Mouse (Mus musculus): ENCODE results near the gene Vps13d. TPM values are rescaled to one million over a fixed set of nuclear protein-coding genes. Genes with fewer than 3 reads are reported as not detected.
A peak's percentile ranks its signal among the peaks of the same experiment; 100 is the strongest.

Gene Vps13d
- polyA plus RNA-seq, 1 experiment from 2014 or later: 11.6 TPM

DNA sequence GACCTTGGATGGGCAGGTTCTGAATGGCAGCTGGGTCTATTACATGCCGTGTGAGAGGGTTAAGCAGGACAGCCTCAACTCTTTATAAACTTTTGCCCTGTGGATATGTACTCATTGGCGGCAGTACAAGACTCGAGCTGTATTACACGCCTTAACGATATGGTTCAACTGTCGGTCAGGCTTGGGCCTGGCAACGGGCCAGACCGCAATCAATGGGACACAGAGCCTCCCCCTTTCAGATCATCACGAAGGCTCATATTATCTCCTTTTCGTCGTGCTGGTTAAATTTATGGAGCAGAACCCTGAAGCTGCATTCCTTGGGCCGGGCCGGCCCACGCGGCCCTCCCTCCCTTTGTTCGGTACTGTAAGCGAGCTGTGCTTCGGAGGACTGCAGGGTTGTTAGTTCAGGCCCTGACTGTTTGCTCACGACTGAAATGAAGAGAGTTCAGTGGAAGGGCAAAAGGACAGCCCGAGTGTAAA is 194.9 kb downstream of the Vps13d start:
- Histone ChIP-seq H3K4me2 (no peak overlapping the region), H3K9me3 (no peaks in the 10 kb centered on the region), H3K4me3 (replicated peaks) (no peak overlapping the region), H3K27me3 (no peaks in the 10 kb centered on the region), H3K9ac (replicated peaks) (0 out of 2 replicates have a peak overlapping the region, but pooled peaks have one; percentile 4), H3K36me3 (peaks cover 5% of the 10 kb centered on the region; the same call in 1 of the 2 replicates), H3K4me1 (replicated peaks) (peaks cover 35% of the 10 kb centered on the region), H3K27ac (peak overlapping the region; percentile 85)
- peak; percentile 93 for ATAC-seq (ENCODE audit: insufficient number of reproducible peaks, insufficient read depth, low FRiP score, low TSS enrichment, low read depth)
- WGBS: 27% methylated on average over 20 of the region's 20 CpGs

DNA sequence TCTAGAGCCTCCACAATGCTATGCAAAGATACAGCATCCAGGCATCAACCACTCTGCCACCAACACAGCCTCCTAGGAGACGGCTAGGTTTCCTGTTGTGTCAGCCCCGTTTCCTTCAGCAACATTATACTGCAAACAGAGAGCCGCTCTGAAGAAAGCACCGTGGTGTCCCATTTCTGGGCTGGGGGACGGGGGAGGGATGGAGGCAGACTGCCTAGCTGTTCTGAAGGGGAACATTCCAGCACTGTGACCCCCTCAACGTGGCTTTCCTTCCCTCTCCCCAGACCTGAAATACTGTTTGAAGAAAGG is 195.3 kb downstream of the Vps13d start:
- peaks cover 5% of the 10 kb centered on the region; the same call in 1 of the 2 replicates for H3K36me3 ChIP-seq
- H3K9me3 ChIP-seq: no peaks in the 10 kb centered on the region
- no peak overlapping the region for H3K4me3 ChIP-seq (replicated peaks)
- H3K27ac ChIP-seq: peak overlapping the region; percentile 85
- no peaks in the 10 kb centered on the region for H3K27me3 ChIP-seq
- ATAC-seq (ENCODE audit: insufficient number of reproducible peaks, insufficient read depth, low FRiP score, low TSS enrichment, low read depth): peak; percentile 10; the same call in 1 of the 2 replicates
- WGBS: 24% methylated on average over 6 of the region's 6 CpGs
- peaks cover 35% of the 10 kb centered on the region for H3K4me1 ChIP-seq (replicated peaks)
- no peak overlapping the region for H3K4me2 ChIP-seq
- 0 out of 2 replicates have a peak overlapping the region, but pooled peaks have one; percentile 4 for H3K9ac ChIP-seq (replicated peaks)

DNA sequence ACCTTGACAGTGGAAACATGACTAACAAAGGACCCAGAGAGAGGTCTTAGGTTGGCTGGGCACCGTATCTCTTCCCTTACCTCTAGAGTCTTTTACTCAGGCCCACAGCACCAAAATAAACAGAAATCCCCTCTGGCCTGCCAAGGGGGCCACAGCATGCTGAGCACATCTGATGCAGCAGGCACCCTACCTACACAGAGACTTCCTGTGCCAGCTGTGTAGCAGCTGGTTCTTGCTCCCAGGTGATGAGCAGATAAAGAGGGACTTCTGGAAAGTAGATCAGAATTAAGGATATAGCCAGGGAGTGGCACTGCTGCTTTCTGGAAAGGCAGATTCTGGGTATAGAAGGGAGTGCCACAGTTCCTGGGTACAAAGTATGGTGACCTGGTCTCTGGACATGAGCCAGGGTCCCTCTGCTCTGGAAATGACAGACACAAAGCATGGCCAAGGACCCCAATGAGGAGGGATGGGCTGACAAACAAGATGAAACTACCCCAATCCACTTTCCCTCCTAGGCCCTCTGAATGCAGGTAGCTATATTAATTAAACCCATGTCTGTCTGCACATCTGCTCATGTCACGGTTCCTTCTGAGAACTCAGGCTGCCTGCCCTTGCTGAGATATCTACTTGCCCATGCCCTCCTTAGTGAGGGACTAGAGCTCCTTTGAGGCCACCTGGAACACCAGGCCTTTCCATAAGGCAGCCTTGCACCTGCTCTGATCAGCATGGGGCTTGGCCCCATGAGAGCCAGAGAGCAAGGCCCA is 195.8 kb downstream of the Vps13d start:
- no peaks in the 10 kb centered on the region for H3K9me3 ChIP-seq
- H3K27me3 ChIP-seq: no peaks in the 10 kb centered on the region
- ATAC-seq (ENCODE audit: insufficient number of reproducible peaks, insufficient read depth, low FRiP score, low TSS enrichment, low read depth): no peak; the same call in 1 of the 2 replicates
- 70% methylated on average over 2 of the region's 2 CpGs for WGBS
- H3K4me1 ChIP-seq (replicated peaks): peaks cover 35% of the 10 kb centered on the region
- H3K4me3 ChIP-seq (replicated peaks): no peak overlapping the region
- H3K36me3 ChIP-seq: peaks cover 5% of the 10 kb centered on the region; the same call in 1 of the 2 replicates
- H3K4me2 ChIP-seq: no peak overlapping the region
- peak overlapping the region; percentile 85 for H3K27ac ChIP-seq
- H3K9ac ChIP-seq (replicated peaks): no peak overlapping the region

DNA sequence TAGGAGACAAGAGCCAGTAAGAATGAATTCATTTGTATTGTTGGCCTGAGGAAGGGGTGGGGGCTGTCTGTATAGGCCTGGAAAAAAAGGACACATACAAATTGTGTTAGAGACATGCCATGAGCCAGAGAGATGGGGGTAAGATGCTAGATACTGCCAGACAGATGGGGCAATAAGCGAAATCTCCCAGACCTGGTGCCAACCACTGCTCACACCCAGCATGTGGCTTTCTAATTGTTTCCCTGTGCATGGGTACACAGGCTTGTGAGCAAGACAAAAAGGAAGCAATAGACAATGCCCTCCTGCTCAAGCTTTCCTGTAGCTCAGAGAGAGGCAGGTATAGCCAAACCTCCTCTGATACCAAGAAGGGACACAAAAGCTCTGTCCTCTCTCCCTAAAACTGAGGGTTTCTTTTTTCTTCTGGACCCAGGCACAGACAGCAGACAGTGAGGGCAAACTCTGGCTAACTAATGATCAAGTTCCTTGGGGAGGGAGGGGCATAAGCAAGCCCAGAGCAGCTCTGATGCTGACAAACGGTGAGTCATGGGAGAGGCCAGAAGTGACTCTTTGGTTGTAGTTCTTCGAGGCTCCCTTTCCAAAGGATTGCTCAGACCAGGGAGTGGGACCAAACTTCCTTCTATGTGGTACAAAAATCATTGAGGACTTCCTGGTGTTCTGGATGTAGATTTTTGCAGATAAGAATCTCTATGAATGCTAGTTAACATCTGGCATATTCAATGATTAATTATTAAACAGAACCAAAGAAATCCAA is 196.7 kb downstream of the Vps13d start:
- Histone ChIP-seq H3K36me3 (peaks cover 5% of the 10 kb centered on the region; the same call in 1 of the 2 replicates), H3K4me3 (replicated peaks) (no peak overlapping the region), H3K4me1 (replicated peaks) (peaks cover 43% of the 10 kb centered on the region), H3K9me3 (no peaks in the 10 kb centered on the region), H3K27me3 (no peaks in the 10 kb centered on the region), H3K9ac (replicated peaks) (no peak overlapping the region), H3K4me2 (no peak overlapping the region), H3K27ac (peak overlapping the region; percentile 42; the same call in 1 of the 2 replicates)
- 60% methylated on average over 3 of the region's 3 CpGs for WGBS
- no peak for ATAC-seq (ENCODE audit: insufficient number of reproducible peaks, insufficient read depth, low FRiP score, low TSS enrichment, low read depth)

DNA sequence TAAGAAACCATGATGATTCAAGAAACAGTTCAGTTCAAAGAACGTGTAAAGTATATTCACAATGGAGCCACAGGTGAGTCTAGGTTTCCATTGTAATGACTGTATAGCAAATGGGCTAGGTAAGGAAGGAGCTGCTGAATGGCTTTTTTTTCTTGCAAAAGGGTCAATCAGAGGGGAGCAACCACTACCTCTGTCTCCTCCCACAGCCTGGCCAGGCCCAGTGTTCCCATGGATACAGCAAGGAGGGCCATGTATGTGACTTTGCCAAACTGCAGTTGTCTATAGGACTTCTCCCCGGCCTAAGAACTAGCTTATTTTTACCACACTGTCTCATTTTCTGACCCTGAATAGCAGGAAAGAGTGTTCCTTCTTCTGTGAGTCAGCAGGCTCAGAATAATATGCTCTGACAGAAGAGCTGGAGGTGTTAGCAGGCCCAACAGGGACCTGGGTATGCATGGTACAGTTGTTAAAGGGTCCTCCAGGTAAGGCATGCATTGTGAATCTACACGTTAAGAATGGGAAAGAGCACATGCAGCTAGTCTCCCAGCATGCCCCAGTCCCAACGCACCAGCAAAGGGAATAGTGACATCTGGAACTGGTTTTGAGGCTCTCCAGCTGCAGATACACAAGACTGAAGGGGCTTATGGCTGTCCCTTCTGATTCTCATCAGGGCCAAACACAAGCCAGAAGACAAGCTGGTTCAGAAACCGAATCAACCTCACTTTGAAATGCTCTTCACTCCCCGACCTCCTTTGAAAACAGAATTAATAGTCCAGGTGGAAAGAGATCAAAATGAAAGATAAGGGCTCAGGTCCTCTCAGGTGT is 197.6 kb downstream of the Vps13d start:
- ATAC-seq (ENCODE audit: insufficient number of reproducible peaks, insufficient read depth, low FRiP score, low TSS enrichment, low read depth): no peak
- peaks cover 5% of the 10 kb centered on the region; the same call in 1 of the 2 replicates for H3K36me3 ChIP-seq
- WGBS: 46% methylated on average over 6 of the region's 6 CpGs
- H3K4me1 ChIP-seq (replicated peaks): peaks cover 52% of the 10 kb centered on the region
- no peak overlapping the region for H3K4me3 ChIP-seq (replicated peaks)
- H3K27me3 ChIP-seq: no peaks in the 10 kb centered on the region
- H3K9ac ChIP-seq (replicated peaks): no peak overlapping the region
- no peaks in the 10 kb centered on the region for H3K9me3 ChIP-seq
- H3K27ac ChIP-seq: peak overlapping the region; percentile 32; the same call in 1 of the 2 replicates
- no peak overlapping the region for H3K4me2 ChIP-seq

DNA sequence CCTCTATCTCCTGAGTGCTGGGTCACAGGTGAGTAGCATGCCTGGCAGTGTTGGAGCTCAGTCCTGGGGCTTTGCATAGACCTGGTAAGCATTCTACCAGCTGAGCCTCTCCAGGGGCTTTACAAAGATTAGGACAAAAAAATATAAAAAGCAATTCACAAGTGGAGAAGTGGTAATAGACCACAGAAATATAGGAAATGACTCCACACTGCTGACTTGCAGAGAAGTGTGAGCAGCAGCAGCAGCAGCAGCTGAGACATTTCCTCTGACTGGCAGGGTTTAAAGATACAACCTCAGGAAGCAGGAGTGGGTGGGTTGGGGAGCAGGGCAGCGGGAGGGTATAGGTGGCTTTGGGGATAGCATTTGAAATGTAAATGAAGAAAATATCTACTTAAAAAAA is 199.0 kb downstream of the Vps13d start:
- no peak for ATAC-seq (ENCODE audit: insufficient number of reproducible peaks, insufficient read depth, low FRiP score, low TSS enrichment, low read depth)
- Histone ChIP-seq H3K4me3 (replicated peaks) (no peak overlapping the region), H3K36me3 (peaks cover 5% of the 10 kb centered on the region; the same call in 1 of the 2 replicates), H3K27me3 (no peaks in the 10 kb centered on the region), H3K4me1 (replicated peaks) (peaks cover 52% of the 10 kb centered on the region), H3K9me3 (no peaks in the 10 kb centered on the region), H3K4me2 (no peak overlapping the region), H3K27ac (0 out of 2 replicates have a peak overlapping the region, but pooled peaks have one; percentile 12), H3K9ac (replicated peaks) (no peak overlapping the region)
- WGBS: 63% methylated on average over 1 of the region's 1 CpGs

DNA sequence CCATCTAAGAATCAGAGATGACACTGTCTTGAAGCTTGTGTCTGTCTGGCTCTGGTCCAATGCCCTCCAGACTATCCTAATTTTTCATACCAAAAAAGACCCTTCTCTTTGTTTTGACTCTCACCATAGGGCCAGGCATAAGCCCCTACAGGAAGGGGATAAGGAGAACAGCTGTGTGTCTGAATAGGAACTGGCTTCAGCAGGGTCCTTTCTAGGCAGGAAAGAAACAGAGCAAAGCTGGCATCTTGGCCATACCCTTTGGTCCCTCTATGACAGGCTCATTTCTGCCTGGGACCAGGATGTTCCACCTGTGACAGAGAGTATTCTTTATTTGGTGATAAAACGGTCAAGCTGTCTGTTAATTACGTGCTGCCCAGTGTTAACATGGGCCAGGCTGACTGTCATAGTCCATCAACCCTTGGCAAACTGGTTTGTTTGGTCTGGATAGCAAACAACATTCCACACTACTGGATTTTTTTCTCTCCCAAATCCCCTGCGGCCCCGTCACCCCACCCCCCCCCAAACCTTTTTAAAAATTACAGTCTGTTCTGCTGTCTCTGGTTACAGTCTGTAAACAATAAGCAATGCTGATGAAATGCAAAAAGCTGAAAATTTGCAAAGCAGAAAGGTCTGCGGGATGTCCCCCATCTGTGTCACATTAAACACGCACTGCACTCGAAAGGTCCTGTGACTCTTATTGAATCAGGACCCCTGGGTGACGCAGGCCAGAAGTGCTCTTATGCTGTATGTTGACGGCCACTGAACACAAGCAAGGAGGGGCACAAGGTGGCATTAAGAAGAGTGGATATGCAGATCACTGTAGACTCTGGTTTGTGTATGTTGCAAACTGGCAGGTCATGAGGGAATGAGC is 201.5 kb downstream of the Vps13d start:
- Histone ChIP-seq H3K4me3 (replicated peaks) (no peak overlapping the region), H3K9me3 (no peaks in the 10 kb centered on the region), H3K4me1 (replicated peaks) (peaks cover 46% of the 10 kb centered on the region), H3K9ac (replicated peaks) (no peak overlapping the region), H3K4me2 (no peak overlapping the region), H3K27me3 (no peaks in the 10 kb centered on the region), H3K27ac (no peak overlapping the region), H3K36me3 (peaks cover 5% of the 10 kb centered on the region; the same call in 1 of the 2 replicates)
- WGBS: 43% methylated on average over 9 of the region's 9 CpGs
- no peak for ATAC-seq (ENCODE audit: insufficient number of reproducible peaks, insufficient read depth, low FRiP score, low TSS enrichment, low read depth)

DNA sequence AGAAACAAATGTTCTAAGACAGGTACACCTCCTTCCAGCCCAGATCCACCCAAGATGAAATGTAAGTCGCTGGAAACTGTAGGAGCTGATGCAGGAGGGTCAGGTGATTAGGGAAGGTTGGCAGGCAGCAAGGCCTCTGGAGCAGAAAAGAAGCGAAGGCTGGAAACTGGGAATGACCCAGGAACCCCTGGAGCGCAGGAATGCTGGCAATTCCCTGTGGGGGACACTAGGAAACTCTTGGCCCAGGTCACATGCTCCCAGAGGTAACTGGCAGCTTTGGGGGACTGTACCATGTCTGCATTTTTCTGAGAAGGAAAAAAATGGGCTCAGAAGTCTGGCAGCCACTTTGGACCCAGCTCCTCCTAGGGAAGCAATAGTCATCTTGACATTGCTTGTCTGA is 202.4 kb downstream of the Vps13d start:
- Histone ChIP-seq H3K4me2 (no peak overlapping the region), H3K27ac (no peak overlapping the region), H3K4me1 (replicated peaks) (peaks cover 40% of the 10 kb centered on the region), H3K36me3 (peaks cover 4% of the 10 kb centered on the region; the same call in 1 of the 2 replicates), H3K9ac (replicated peaks) (no peak overlapping the region), H3K4me3 (replicated peaks) (no peak overlapping the region), H3K9me3 (no peaks in the 10 kb centered on the region), H3K27me3 (no peaks in the 10 kb centered on the region)
- WGBS: 38% methylated on average over 3 of the region's 3 CpGs
- no peak for ATAC-seq (ENCODE audit: insufficient number of reproducible peaks, insufficient read depth, low FRiP score, low TSS enrichment, low read depth)

DNA sequence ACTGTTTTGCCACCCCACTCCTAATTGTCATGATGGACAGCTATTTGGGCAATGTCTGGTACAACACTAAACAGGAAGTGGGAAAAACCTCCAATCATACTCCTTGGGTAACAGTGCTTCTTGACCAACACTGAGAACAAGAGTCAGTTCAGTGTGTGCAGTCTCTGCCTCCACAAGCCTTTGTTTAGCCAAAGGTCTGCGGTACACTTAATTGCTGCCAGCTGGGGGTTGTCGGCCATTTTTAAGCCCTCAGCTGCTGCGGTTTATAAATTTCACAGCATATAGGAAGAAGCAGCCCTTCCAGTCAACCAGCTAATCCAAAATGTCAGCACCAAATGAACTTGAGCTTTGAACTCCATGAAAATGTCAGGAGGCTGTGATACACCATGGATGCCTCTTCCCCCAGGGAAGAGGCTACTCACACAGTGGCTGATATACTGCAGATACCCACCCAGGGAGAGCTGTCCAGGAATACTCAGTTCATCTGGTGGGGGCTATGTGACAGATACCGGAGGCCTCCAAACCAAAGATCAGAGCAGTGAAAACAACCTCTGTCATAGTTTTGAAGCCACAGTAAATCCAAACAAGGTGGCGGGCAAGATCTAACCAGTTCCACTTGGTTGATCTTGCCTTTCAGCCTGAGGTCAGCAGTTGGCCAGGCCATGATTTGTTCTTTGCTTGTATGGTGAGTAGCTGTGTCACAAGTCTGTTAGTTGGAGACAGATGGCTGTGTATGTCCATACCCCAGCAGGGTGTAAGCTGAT is 206.2 kb downstream of the Vps13d start:
- Histone ChIP-seq H3K27ac (0 out of 2 replicates have a peak overlapping the region, but pooled peaks have one; percentile 29), H3K36me3 (no peaks in the 10 kb centered on the region), H3K4me2 (no peak overlapping the region), H3K9ac (replicated peaks) (no peak overlapping the region), H3K9me3 (no peaks in the 10 kb centered on the region), H3K4me3 (replicated peaks) (no peak overlapping the region), H3K4me1 (replicated peaks) (peaks cover 49% of the 10 kb centered on the region), H3K27me3 (no peaks in the 10 kb centered on the region)
- WGBS: 29% methylated on average over 5 of the region's 5 CpGs
- ATAC-seq (ENCODE audit: insufficient number of reproducible peaks, insufficient read depth, low FRiP score, low TSS enrichment, low read depth): no peak
